Comparison of ENCODE assay signal across 9 mouse cellular contexts in genomic region chr7:64057873-64058272, GRCm38 (mm10).
DNase-seq lines count a peak whose midpoint lies in the region; ATAC-seq lines count a peak whose summit lies in the region.
"Had no signal": no experiment of that assay in that cellular context is flagged by ENCODE, and none has a peak within 500 bp of the region (broad histone marks: within the 10 kb centered on the region; RNA-seq: fewer than 3 reads in every experiment).

No protein-coding gene starts in this region.

- peak; percentile 70; the same call in 1 of the 2 replicates for ATAC-seq in kidney, embryonic 14.5 days (ENCODE audit: low FRiP score, low TSS enrichment)
- ATAC-seq in liver, embryonic 16.5 days (ENCODE audit: low read depth) = peak; percentile 98

- no peaks in the 10 kb centered on the region for H3K36me3 ChIP-seq in kidney, embryonic 14.5 days (ENCODE audit: control insufficient read depth, insufficient read depth, low read length)
- H3K36me3 ChIP-seq in liver, embryonic 16.5 days (ENCODE audit: control insufficient read depth, insufficient read depth) = no peaks in the 10 kb centered on the region
- H3K36me3 ChIP-seq: limb, embryonic 15.5 days had no signal

- H3K9ac ChIP-seq in kidney, embryonic 14.5 days (ENCODE audit: low read depth, low read length) = no peak overlapping the region
- peak overlapping the region; percentile 59 for H3K9ac ChIP-seq in liver, embryonic 16.5 days (ENCODE audit: low read depth, low read length)
- H3K9ac ChIP-seq: limb, embryonic 15.5 days had no signal

- 64% methylated on average over 4 of the region's 4 CpGs for WGBS in kidney, embryonic 14.5 days
- WGBS in liver, embryonic 16.5 days (ENCODE audit: insufficient replicate concordance) = 4% methylated on average over 4 of the region's 4 CpGs

- no peak overlapping the region for H3K27ac ChIP-seq in kidney, embryonic 14.5 days (ENCODE audit: low read depth, low read length)
- peak overlapping the region; percentile 89 for H3K27ac ChIP-seq in liver, embryonic 16.5 days (ENCODE audit: low read length)
- H3K27ac ChIP-seq: limb, embryonic 15.5 days had no signal

- DNase-seq in kidney, adult 18-20 months = no peak
- DNase-seq in c-Kit-negative CD71-positive TER-119-positive erythroid progenitor cells, embryonic 14.5 days (ENCODE audit: low read depth, low spot score) = peak; percentile 66
- peak; percentile 49 to 57 for DNase-seq in heart, postnatal 10 days
- peak; percentile 67 to 72 for DNase-seq in spleen, postnatal 36 days (ENCODE audit: low spot score in 2 of 2)
- no peak for DNase-seq in adrenal gland, postnatal 25 days
- DNase-seq in gastrocnemius, adult 8-10 months (ENCODE audit: low spot score in 2 of 2) = no peak

- intact Hi-C loops in heart, postnatal 10 days (cut with DNase I) = loop anchor here (5.0 to 10.0 kb wide), 2 partner anchors 97 to 121 kb away; partner anchors contain the start of genes Klf13 and Trpm1

- no peaks in the 10 kb centered on the region for H3K9me3 ChIP-seq in kidney, embryonic 14.5 days (ENCODE audit: control insufficient read depth, low read length)
- H3K9me3 ChIP-seq in liver, embryonic 16.5 days (replicated peaks; ENCODE audit: control insufficient read depth, low read length) = no peaks in the 10 kb centered on the region
- H3K9me3 ChIP-seq: limb, embryonic 15.5 days had no signal

- H3K4me1 ChIP-seq in kidney, embryonic 14.5 days (ENCODE audit: control insufficient read depth, insufficient read depth, low read length) = 0 out of 2 replicates have a peak, but pooled peaks cover 4% of the 10 kb centered on the region
- peaks cover 31% of the 10 kb centered on the region for H3K4me1 ChIP-seq in liver, embryonic 16.5 days (ENCODE audit: control insufficient read depth, low read depth, low read length)

- no peak overlapping the region for H3K4me3 ChIP-seq in kidney, embryonic 14.5 days (ENCODE audit: low read length)
- no peak overlapping the region for H3K4me3 ChIP-seq in liver, embryonic 16.5 days (ENCODE audit: low read depth, low read length)
- H3K4me3 ChIP-seq: limb, embryonic 15.5 days had no signal

- H3K27me3 ChIP-seq in kidney, embryonic 14.5 days (ENCODE audit: control insufficient read depth, insufficient read depth, low read length) = no peaks in the 10 kb centered on the region
- no peaks in the 10 kb centered on the region for H3K27me3 ChIP-seq in liver, embryonic 16.5 days (ENCODE audit: control insufficient read depth, insufficient read depth, low read depth, low read length)
- H3K27me3 ChIP-seq: limb, embryonic 15.5 days had no signal

- no peak overlapping the region for H3K4me2 ChIP-seq in kidney, embryonic 14.5 days (replicated peaks; ENCODE audit: low read depth, low read length)
- H3K4me2 ChIP-seq in liver, embryonic 16.5 days (ENCODE audit: low read depth, low read length) = peak overlapping the region; percentile 44
- H3K4me2 ChIP-seq: limb, embryonic 15.5 days had no signal

Comparison
In these comparisons a context has a peak if more than half of its experiments do, and no peak if none do; other contexts are left out.
1. DNase-seq: peak in c-Kit-negative CD71-positive TER-119-positive erythroid progenitor cells, embryonic 14.5 days (single experiment), heart, postnatal 10 days (2 of 2) and spleen, postnatal 36 days (2 of 2); none in kidney, adult 18-20 months (single experiment), adrenal gland, postnatal 25 days (single experiment) and gastrocnemius, adult 8-10 months (0 of 2).